Mouse (Mus musculus) heart, embryonic 14.5 days (tissue): ENCODE data around the gene Apol8. TPM values are rescaled to one million over a fixed set of nuclear protein-coding genes. Genes with fewer than 3 reads are reported as not detected.

ENCODE experiments used
- ATAC-seq: fragments of 200-750 bp; cut with Nextera tagmentation; 2 replicates; pipeline ENCODE4 v1.8.0; 2017; ENCODE audit warnings: low read depth, moderate TSS enrichment; ENCODE audit not compliant: insufficient number of reproducible peaks, insufficient read depth, low FRiP score
- H3K27ac ChIP-seq, 2 experiments: fragments of 200-500 bp in 1 of 2; fragments of 300-500 bp in 1 of 2; sonication (generic) in 1 of 2; replicated peaks in 1 of 2; 2 replicates each; pipeline ENCODE4 v1.5.1; 2012 to 2014; ENCODE audit warnings: low read depth in 2 of 2, low read length in 2 of 2, control low read depth in 1 of 2, mild to moderate bottlenecking in 1 of 2, mixed read lengths in 1 of 2; ENCODE audit not compliant: control insufficient read depth in 1 of 2, insufficient read depth in 1 of 2
- H3K27me3 ChIP-seq: fragments of 300-500 bp; sonication (generic); 2 replicates; pipeline ENCODE4 v1.6.1; 2014; ENCODE audit warnings: mild to moderate bottlenecking, low read length, control low read depth; ENCODE audit not compliant: control insufficient read depth, insufficient read depth
- H3K36me3 ChIP-seq: fragments of 300-500 bp; sonication (generic); 2 replicates; pipeline ENCODE4 v1.6.1; 2014; ENCODE audit warnings: mild to moderate bottlenecking, control low read depth, low read length, mixed read lengths; ENCODE audit not compliant: control insufficient read depth, insufficient read depth
- H3K4me1 ChIP-seq, 2 experiments: fragments of 200-500 bp in 1 of 2; fragments of 300-500 bp in 1 of 2; sonication (generic) in 1 of 2; 2 replicates each; pipeline ENCODE4 v1.6.1; 2012 to 2014; ENCODE audit warnings: low read length in 2 of 2, control low read depth in 1 of 2, mixed read lengths in 1 of 2; ENCODE audit not compliant: control insufficient read depth in 2 of 2, insufficient read depth in 2 of 2
- H3K4me2 ChIP-seq: fragments of 300-500 bp; sonication (generic); 2 replicates; pipeline ENCODE4 v1.6.1; 2014; ENCODE audit warnings: mild to moderate bottlenecking, low read length
- H3K4me3 ChIP-seq, 2 experiments: fragments of 200-500 bp in 1 of 2; fragments of 300-500 bp in 1 of 2; sonication (generic) in 1 of 2; 2 replicates each; pipeline ENCODE4 v1.5.1; 2012 to 2014; ENCODE audit warnings: low read length in 2 of 2, mild to moderate bottlenecking in 2 of 2, control low read depth in 1 of 2, low read depth in 1 of 2, moderate library complexity in 1 of 2; ENCODE audit not compliant: control insufficient read depth in 1 of 2, insufficient read depth in 1 of 2
- H3K9ac ChIP-seq: fragments of 300-500 bp; sonication (generic); 2 replicates; pipeline ENCODE4 v1.6.1; 2014; ENCODE audit warnings: mild to moderate bottlenecking, low read length
- H3K9me3 ChIP-seq: fragments of 300-500 bp; sonication (generic); 2 replicates; pipeline ENCODE4 v1.6.1; 2016; ENCODE audit warnings: low read length, control low read depth; ENCODE audit not compliant: control insufficient read depth
- WGBS: fragments of 180-500 bp; shearing (Covaris S2); extraction: QIAGEN DNeasy Blood & Tissue Kit; methylation state at CpG from one replicate; pipeline ENCODE4 v1.1.7; 2014; 5-methylcytosine and 5-hydroxymethylcytosine counted together
- polyA plus RNA-seq: library from polyadenylated mRNA; unstranded; fragments of >200 nt; fragmentation: Nextera tagmentation; extraction: Ambion mirVana; gene quantifications from 2 replicates; pipeline ENCODE4 v1.2.1, GENCODE M21; 2014

The Apol8 gene
- polyA plus RNA-seq, 1 experiment from 2014 or later, result not detected

GRCm38 (mm10) chr15:77793554-77793953 lies 36.8 kb upstream of the Apol8 start:
- no peaks in the 10 kb centered on the region for H3K27me3 ChIP-seq
- 82% methylated on average over 7 of the region's 7 CpGs for WGBS
- H3K36me3 ChIP-seq, result peaks cover 89% of the 10 kb centered on the region
- ATAC-seq, result no peak
- peaks cover 32 to 46% of the 10 kb centered on the region in 2 experiments for H3K4me1 ChIP-seq
- H3K4me3 ChIP-seq, result no peak overlapping the region
- H3K9ac ChIP-seq, result peak overlapping the region; percentile 42; the same call in 1 of the 2 replicates
- no peaks in the 10 kb centered on the region for H3K9me3 ChIP-seq
- H3K4me2 ChIP-seq, result no peak overlapping the region
- no peak overlapping the region for H3K27ac ChIP-seq

- Histone ChIP-seq H3K9me3 (no peaks in the 10 kb centered on the region), H3K4me3 (no peak overlapping the region), H3K4me2 (no peak overlapping the region), H3K36me3 (peaks cover 94% of the 10 kb centered on the region), H3K27me3 (no peaks in the 10 kb centered on the region), H3K9ac (no peak overlapping the region), H3K27ac (no peak overlapping the region), H3K4me1 (peaks cover 27 to 42% of the 10 kb centered on the region in 2 experiments)
- no peak for ATAC-seq
- 60% methylated on average over 4 of the region's 4 CpGs for WGBS
These were observed 36.3 kb upstream of the Apol8 start for GRCm38 (mm10) chr15:77793094-77793493.

- H3K27ac ChIP-seq, result no peak overlapping the region
- H3K36me3 ChIP-seq, result peaks cover 97% of the 10 kb centered on the region
- H3K27me3 ChIP-seq, result no peaks in the 10 kb centered on the region
- no peak overlapping the region for H3K9ac ChIP-seq
- ATAC-seq, result no peak
- WGBS, result 84% methylated on average over 9 of the region's 9 CpGs
- no peak overlapping the region for H3K4me2 ChIP-seq
- H3K4me1 ChIP-seq, result peaks cover 17 to 32% of the 10 kb centered on the region in 2 experiments; a peak in 3 of 4 replicates
- H3K9me3 ChIP-seq, result no peaks in the 10 kb centered on the region
- H3K4me3 ChIP-seq, result no peak overlapping the region
These were observed 35.3 kb upstream of the Apol8 start for GRCm38 (mm10) chr15:77792056-77792455.

GRCm38 (mm10) chr15:77790656-77791405 lies 34.0 kb upstream of the Apol8 start:
- 81% methylated on average over 21 of the region's 21 CpGs for WGBS
- Histone ChIP-seq H3K9ac (no peak overlapping the region), H3K9me3 (no peaks in the 10 kb centered on the region), H3K4me3 (no peak overlapping the region), H3K4me2 (no peak overlapping the region), H3K27me3 (no peaks in the 10 kb centered on the region), H3K36me3 (peaks cover 97% of the 10 kb centered on the region), H3K27ac (no peak overlapping the region), H3K4me1 (peaks cover 9 to 21% of the 10 kb centered on the region in 2 experiments; a peak in 3 of 4 replicates)
- no peak for ATAC-seq

DNA sequence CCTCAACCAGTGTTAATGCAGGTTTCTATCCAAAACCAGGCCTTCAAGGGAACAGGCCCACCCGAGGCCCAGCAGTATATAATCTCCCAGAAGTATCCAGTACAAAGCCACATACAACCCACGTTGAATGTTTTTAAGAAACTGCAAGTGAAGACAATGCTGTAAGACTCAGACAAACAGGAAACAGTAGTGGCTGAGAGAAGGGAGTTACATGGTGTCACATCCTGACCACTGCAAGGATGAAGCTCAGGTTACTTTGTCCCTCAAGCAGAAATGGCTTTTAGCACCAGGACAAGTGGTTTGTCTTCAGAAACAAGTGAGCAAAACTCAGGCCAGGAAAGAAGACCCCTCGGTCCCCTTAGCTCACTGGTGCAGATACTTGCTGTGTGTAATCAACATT lies 32.4 kb upstream of the Apol8 start:
- no peak overlapping the region for H3K4me3 ChIP-seq
- no peak overlapping the region for H3K4me2 ChIP-seq
- 78% methylated on average over 3 of the region's 3 CpGs for WGBS
- H3K9me3 ChIP-seq, result no peaks in the 10 kb centered on the region
- peaks cover 100% of the 10 kb centered on the region for H3K36me3 ChIP-seq
- no peak for ATAC-seq
- peak overlapping the region in 1 of 2 experiments; percentile 37; a peak in 1 of 4 replicates for H3K27ac ChIP-seq
- H3K9ac ChIP-seq, result peak overlapping the region; percentile 8; the same call in 1 of the 2 replicates
- no peaks in the 10 kb centered on the region for H3K27me3 ChIP-seq
- H3K4me1 ChIP-seq, result peaks cover 0 to 7% of the 10 kb centered on the region in 2 experiments; a peak in 2 of 4 replicates

DNA sequence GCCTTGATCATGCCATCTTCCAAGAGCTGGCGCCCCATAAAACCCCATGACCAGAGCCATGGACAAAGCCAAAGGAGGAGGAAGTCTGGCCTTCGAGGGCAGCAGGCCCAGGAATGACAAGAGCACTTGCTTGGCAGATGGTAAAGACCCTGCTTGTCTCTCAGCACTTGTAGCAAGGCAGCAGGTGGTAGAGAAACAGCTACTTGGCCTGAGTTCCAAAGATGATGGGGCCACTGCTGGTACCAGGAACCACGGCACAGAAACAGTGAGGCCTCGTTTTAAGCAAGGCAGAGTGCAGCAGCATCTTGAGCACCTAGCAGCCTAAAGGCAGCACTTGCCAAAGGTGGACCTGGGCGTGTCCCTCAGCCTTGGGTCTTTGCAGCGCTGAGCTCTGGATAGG lies 31.6 kb upstream of the Apol8 start:
- no peak for ATAC-seq
- no peak overlapping the region for H3K4me2 ChIP-seq
- H3K9me3 ChIP-seq, result no peaks in the 10 kb centered on the region
- no peak overlapping the region for H3K4me3 ChIP-seq
- H3K4me1 ChIP-seq, result no peaks in the 10 kb centered on the region; a peak in 1 of 4 replicates
- peaks cover 100% of the 10 kb centered on the region for H3K36me3 ChIP-seq
- WGBS, result 90% methylated on average over 6 of the region's 6 CpGs
- H3K27me3 ChIP-seq, result no peaks in the 10 kb centered on the region
- H3K27ac ChIP-seq, result no peak overlapping the region
- H3K9ac ChIP-seq, result no peak overlapping the region

DNA sequence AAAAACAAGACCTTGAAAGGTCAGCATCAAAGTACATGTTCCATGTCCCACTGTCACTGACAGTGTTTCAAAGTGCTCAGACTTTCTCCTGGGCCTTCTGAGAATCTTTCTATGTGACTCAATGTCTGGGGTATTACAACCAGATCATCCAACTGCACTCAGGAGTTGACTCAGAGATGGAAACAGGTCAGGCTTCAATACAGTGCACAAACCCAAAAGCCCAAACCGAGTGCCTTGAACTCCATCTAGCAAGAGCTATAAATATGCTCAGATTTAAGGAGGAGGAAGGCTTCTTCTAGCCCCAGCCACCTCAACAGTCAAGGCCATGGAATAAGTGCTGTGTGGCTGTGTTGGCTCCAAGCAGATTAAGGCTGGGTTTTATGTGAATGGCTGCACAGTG lies 29.0 kb upstream of the Apol8 start:
- Histone ChIP-seq H3K36me3 (peaks cover 100% of the 10 kb centered on the region), H3K9ac (no peak overlapping the region), H3K4me3 (no peak overlapping the region), H3K9me3 (no peaks in the 10 kb centered on the region), H3K27me3 (no peaks in the 10 kb centered on the region), H3K4me1 (no peaks in the 10 kb centered on the region), H3K4me2 (no peak overlapping the region), H3K27ac (no peak overlapping the region)
- 54% methylated on average over 1 of the region's 1 CpGs for WGBS
- ATAC-seq, result no peak
